Mouse (Mus musculus) layer of hippocampus, postnatal 14 days (tissue): ENCODE results near the gene Sept5. TPM values are rescaled to one million over a fixed set of nuclear protein-coding genes. Genes with fewer than 3 reads are reported as not detected.

Source experiments
- DNase-seq, 2 experiments: peaks; one replicate each; pipeline ENCODE4 v3.0.0; 2021 to 2022; ENCODE audit warnings: low spot score in 2 of 2, mixed read lengths in 1 of 2
- total RNA-seq, 2 experiments: library from RNA; stranded (reverse); gene quantifications; 2 replicates each; pipeline ENCODE4 v1.2.3; 2021

The Sept5 gene
- total RNA-seq, 2 experiments from 2014 or later = 605 to 622 TPM

DNA sequence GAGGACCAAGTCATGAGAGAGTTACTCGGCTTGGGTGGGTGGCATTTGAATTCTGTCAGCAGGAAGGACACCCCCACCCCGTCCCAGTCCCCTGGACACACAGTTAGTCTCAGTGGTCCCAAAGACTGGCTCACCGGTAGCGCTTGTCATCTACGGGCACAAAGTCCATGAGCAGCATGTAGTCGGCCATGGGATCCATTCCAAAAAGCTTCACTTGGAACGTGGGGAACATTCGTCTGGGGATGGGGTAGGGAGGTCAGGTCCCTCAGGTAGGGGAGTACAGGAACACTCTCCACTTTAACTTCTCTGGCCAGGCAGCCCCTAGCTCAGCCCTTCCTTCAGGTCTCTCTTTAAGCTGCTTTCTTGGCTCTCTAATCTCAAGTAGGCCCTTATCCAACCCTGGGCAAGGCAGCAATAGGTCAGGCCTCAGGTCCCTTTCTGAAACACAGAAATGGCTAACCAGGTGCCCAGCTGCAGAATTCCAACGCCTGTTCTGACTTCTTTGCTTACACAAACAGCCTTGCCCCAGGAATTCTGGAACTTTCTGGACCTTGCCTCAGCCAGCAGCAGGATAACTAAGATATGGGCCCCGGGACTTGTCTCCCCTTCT is 44.7 kb downstream of the Sept5 start:
- DNase-seq = no peak

GRCm38 (mm10) chr16:18583673-18584357 is 45.9 kb downstream of the Sept5 start:
- no peak for DNase-seq

GRCm38 (mm10) chr16:18583169-18583568 is 46.6 kb downstream of the Sept5 start:
- no peak for DNase-seq

GRCm38 (mm10) chr16:18582426-18583148 is 47.2 kb downstream of the Sept5 start:
- DNase-seq = no peak

DNA sequence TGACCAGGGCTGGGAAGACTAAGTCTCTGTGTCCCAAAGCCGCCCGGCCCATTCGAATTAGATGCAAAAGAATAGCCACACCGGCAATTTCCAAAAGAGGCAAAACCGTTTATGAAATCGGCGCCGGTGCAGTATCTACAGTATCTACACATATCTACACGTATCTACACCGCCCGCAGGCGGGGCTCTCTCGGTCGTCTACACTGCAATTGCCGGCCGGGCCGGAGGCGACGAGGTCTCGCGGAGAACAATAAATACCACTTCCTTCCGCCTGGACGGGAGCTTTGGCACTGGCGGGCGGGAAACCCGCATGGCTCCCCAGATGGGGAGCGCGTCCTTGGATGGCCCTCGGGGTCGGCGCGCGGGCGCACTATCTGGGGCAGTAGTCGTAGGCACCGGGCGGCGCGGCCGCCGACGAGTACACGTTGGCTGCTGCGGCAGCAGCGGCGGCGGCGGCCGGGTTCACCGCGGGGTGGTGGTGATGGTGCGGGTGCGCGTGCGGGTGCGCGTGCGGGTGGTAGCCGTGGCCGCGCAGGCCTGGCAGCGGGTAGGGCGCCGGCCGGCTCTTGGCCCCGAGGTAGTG is 48.0 kb downstream of the Sept5 start:
- DNase-seq = no peak

DNA sequence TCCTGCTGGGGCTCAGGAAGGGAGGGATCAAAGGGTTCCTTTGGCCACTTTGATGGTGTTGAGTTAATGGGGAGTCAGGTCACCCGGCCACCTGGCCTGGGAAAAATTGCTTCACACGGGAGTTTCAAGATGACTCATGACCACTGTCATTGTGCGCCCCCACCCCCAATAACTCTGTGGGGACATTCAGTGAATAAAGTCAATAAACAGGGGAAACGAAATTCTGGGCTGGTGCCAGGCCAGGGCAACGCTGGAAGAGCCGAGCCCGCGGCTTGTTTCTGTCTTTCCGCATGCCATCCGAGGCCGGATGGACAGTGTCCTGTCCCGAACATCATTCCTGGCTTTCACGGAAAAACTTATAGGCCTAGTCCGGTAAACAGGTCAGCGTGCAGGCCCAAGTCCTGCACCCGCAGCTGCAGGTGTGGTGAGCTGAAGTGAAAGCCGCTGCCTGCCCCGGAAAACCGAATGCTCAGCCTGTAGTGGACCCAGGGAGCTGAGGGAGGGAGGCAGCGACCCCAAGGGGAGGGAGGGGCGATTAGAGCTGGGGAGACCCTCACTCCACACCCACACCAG is 48.6 kb downstream of the Sept5 start:
- DNase-seq = no peak

GRCm38 (mm10) chr16:18580389-18580788 is 49.4 kb downstream of the Sept5 start:
- DNase-seq = no peak

GRCm38 (mm10) chr16:18577599-18578160 is 52.1 kb downstream of the Sept5 start:
- DNase-seq = no peak

DNA sequence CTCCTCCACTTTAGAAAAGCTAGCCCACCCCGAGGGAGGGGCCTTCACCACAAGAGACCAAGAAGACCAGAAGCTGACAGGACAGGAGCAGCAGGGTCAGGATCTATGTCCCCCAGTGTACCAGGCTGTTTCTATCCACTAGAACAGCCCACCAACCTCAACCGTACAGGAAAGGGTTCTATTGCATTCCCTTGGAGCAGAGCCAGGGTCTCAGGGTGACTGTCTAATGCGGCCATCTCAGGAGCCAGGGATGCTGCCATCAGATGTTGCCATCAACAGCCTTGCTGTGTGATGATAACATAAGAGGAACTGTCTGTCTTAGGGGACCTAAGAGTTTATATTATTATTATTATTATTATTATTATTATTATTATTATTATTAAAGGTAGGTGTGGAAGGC is 52.7 kb downstream of the Sept5 start:
- no peak for DNase-seq

DNA sequence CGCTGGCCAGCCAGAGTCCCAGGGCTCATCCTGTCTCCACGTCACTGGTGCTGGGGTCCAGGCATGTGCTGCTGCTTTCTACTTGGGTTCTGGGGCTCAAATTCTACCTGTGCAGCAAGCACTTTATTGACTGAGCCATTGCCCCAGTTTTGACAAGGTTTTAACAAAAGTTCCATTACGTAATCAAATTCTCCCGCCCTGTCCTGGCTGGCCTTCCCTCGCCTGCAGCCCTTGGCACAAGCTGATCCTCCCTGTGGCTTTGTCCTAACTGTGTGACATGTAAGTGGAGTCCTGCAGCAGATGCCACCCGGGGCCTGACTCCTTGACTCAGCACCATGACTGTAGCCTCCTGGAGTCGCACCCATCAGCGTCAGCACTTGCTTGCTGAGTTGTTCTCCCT is 55.6 kb downstream of the Sept5 start:
- no peak for DNase-seq

Other genes starting within 250 kb of the Sept5 start
- 10 to 100 TPM; 19.5 to 22.1 TPM for gene Txnrd2, start 203.6 kb downstream of the Sept5 start, total RNA-seq
- 10 to 100 TPM; 57.1 to 66.8 TPM for gene Comt, start 203.1 kb downstream of the Sept5 start, total RNA-seq
- 1 to 10 TPM; 6.1 to 7.5 TPM for gene Gnb1l, start 131.2 kb downstream of the Sept5 start, total RNA-seq
- 1 to 10 TPM; 8.6 TPM for gene Rtl10, start 131.1 kb downstream of the Sept5 start, total RNA-seq
- 1 to 10 TPM; 1.2 to 1.5 TPM for gene Tbx1, start 39.3 kb downstream of the Sept5 start, total RNA-seq
- 1 to 10 TPM; 2.1 to 3.0 TPM for gene Gp1bb, start 7.6 kb downstream of the Sept5 start, total RNA-seq
- 100 to 1,000 TPM; 138 to 159 TPM for gene Gm49601, start 3.5 kb downstream of the Sept5 start, total RNA-seq
- gene Cldn5, start 146.9 kb upstream of the Sept5 start, total RNA-seq = 10 to 100 TPM; 68.5 to 73.4 TPM
- 100 to 1,000 TPM; 102 to 103 TPM for gene Ufd1, start 181.8 kb upstream of the Sept5 start, total RNA-seq
- gene Cdc45, start 182.0 kb upstream of the Sept5 start, total RNA-seq = 1 to 10 TPM; 2.6 to 4.2 TPM
- 10 to 100 TPM; 22.2 to 27.7 TPM for gene 2510002D24Rik, start 206.6 kb upstream of the Sept5 start, total RNA-seq
- gene Gm28539, start 206.6 kb upstream of the Sept5 start, total RNA-seq = 10 to 100 TPM in 1 of 2 experiments, 1 to 10 TPM in 1; 2.3 to 10.3 TPM
- gene Mrpl40, start 246.9 kb upstream of the Sept5 start, total RNA-seq = 10 to 100 TPM; 38.2 to 39.5 TPM
- gene Hira, start 247.1 kb upstream of the Sept5 start, total RNA-seq = 10 to 100 TPM; 74.3 to 83.3 TPM